Mouse (Mus musculus) liver, adult 2 months (tissue): Measurements from ENCODE around the gene Prickle4. TPM values are rescaled to one million over a fixed set of nuclear protein-coding genes. Genes with fewer than 3 reads are reported as not detected.

Experiments
- DNase-seq: peaks from one replicate; pipeline ENCODE4 v3.0.0-alpha.2; 2011; ENCODE audit warnings: low read depth, low spot score; ENCODE audit errors: extremely low read depth
- H3K27ac ChIP-seq: fragments of 200-500 bp; replicated peaks from 2 replicates; pipeline ENCODE4 v1.5.1; 2012; ENCODE audit warnings: low read depth, mild to moderate bottlenecking, control low read depth, inconsistent platforms, low read length; ENCODE audit not compliant: insufficient read depth
- H3K27me3 ChIP-seq: fragments of 200-500 bp; 2 replicates; pipeline ENCODE4 v1.6.1; 2012; ENCODE audit warnings: mild to moderate bottlenecking, moderate library complexity, low read length, inconsistent platforms; ENCODE audit not compliant: control insufficient read depth, insufficient read depth
- H3K36me3 ChIP-seq: fragments of 200-500 bp; 2 replicates; pipeline ENCODE4 v1.6.1; 2012; ENCODE audit warnings: low read length, inconsistent platforms; ENCODE audit not compliant: control insufficient read depth, insufficient read depth
- H3K4me1 ChIP-seq: fragments of 200-500 bp; 2 replicates; pipeline ENCODE4 v1.6.1; 2011; ENCODE audit warnings: low read length; ENCODE audit not compliant: control insufficient read depth, insufficient read depth
- H3K4me3 ChIP-seq: fragments of 200-500 bp; 2 replicates; pipeline ENCODE4 v1.5.1; 2011; ENCODE audit warnings: low read depth, mild to moderate bottlenecking, control low read depth, low read length, moderate library complexity; ENCODE audit not compliant: insufficient read depth
- H3K79me2 ChIP-seq: fragments of 200-500 bp; 2 replicates; pipeline ENCODE4 v1.6.1; 2012; ENCODE audit warnings: inconsistent platforms, mild to moderate bottlenecking, low read length, moderate library complexity; ENCODE audit not compliant: control insufficient read depth, insufficient read depth
- H3K9ac ChIP-seq: fragments of 200-500 bp; 2 replicates; pipeline ENCODE4 v1.6.1; 2012; ENCODE audit warnings: low read depth, mild to moderate bottlenecking, control low read depth, inconsistent platforms, low read length
- CTCF ChIP-seq: fragments of 200-500 bp; IDR thresholded peaks from 2 replicates; pipeline ENCODE4 v1.5.1; 2011; ENCODE audit warnings: low read depth, low read length, control low read depth
- POLR2A ChIP-seq: fragments of 200-500 bp; IDR thresholded peaks from 2 replicates; pipeline ENCODE4 v1.6.1; 2011; ENCODE audit warnings: low read length, control low read depth; ENCODE audit not compliant: insufficient read depth; ENCODE audit errors: extremely low read depth
- WGBS: fragments of 180-500 bp; shearing (Covaris S2); methylation state at CpG from one replicate; pipeline ENCODE4 v1.1.7; 2018; 5-methylcytosine and 5-hydroxymethylcytosine counted together
- polyA plus RNA-seq: library from polyadenylated mRNA; depleted of rRNA; stranded (reverse); fragments of >200 nt; gene quantifications from 2 replicates; pipeline ENCODE4 v1.2.3, GENCODE M21; 2012
- total RNA-seq: library from RNA; depleted of rRNA; stranded (reverse); fragments of >200 nt; gene quantifications from 2 replicates; pipeline ENCODE4 v1.2.3, GENCODE M21; 2014

The Prickle4 gene
- total and polyA plus RNA-seq, 2 experiments: 2.0 to 9.9 TPM

DNA sequence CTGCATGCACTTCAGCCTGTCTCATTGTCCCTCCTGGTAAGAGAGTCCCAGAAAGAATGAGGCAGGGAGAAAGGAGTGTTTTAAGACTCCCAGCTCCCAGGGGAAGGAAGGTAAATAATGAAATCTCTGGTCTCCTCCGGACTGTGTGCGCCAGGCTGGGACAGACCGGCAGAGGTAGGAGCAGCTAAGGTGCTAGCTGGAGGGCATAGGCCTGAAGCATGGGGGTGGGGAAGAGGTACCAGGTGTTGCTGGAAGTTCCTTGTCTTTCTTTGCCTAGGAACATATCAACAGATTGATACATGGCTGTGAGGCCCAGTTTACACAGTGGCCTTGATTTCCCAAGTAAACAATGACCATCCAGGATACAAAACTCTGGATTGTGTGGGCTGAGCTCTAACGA lies 14.4 kb upstream of the Prickle4 start:
- Histone ChIP-seq H3K9ac (no peak overlapping the region), H3K36me3 (no peaks in the 10 kb centered on the region), H3K4me1 (no peaks in the 10 kb centered on the region), H3K4me3 (no peak overlapping the region), H3K27ac (no peak overlapping the region), H3K79me2 (no peaks in the 10 kb centered on the region), H3K27me3 (no peaks in the 10 kb centered on the region)
- DNase-seq: no peak
- TF ChIP-seq CTCF (no peak), POLR2A (no peak)
- WGBS: 43% methylated on average over 4 of the region's 4 CpGs

DNA sequence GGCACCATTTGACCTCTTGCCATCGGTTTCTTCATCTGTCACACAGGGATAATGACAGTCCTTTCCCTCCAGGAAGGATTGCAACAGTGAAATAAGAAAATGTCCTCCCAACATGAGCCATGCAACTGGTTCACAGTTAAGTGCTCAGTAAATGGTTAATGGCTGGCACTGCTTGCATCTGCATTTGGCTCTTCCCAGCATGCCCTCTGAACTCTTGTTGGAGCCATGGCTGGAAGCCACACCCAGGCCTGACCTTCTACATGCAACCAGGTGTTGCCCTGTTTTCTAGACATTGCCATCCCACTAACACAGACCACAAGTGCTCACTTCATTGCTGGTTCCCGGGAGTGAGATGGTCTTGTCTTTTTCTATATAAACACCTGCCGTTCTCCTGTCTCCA lies 13.4 kb upstream of the Prickle4 start:
- no peak overlapping the region for H3K9ac ChIP-seq
- 70% methylated on average over 3 of the region's 3 CpGs for WGBS
- peak; percentile 55 for DNase-seq
- H3K27ac ChIP-seq: no peak overlapping the region
- H3K27me3 ChIP-seq: no peaks in the 10 kb centered on the region
- no peaks in the 10 kb centered on the region for H3K4me1 ChIP-seq
- H3K4me3 ChIP-seq: no peak overlapping the region
- no peaks in the 10 kb centered on the region for H3K79me2 ChIP-seq
- H3K36me3 ChIP-seq: no peaks in the 10 kb centered on the region
- no peak for TF ChIP-seq POLR2A
- no peak for TF ChIP-seq CTCF

DNA sequence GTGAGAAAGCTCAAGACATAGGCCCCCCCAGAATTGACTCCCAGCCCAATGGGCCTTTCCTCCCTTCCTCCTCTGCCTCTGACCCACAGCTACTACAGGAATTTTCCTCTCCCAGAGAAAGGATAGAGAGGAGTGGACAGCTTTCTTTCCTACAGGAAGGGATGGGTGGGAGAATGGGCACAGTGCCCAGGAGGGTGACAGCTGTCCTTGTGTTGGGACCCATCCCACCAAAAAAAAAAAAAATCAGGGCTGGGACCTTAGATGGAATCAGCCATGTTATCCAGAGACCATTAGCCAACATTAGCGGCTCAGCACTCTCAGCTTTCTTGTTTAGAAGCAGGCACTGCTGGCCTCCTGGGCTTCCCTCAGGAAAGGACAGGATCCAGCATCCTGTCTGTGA lies 11.7 kb upstream of the Prickle4 start:
- DNase-seq: no peak
- 80% methylated on average over 1 of the region's 1 CpGs for WGBS

DNA sequence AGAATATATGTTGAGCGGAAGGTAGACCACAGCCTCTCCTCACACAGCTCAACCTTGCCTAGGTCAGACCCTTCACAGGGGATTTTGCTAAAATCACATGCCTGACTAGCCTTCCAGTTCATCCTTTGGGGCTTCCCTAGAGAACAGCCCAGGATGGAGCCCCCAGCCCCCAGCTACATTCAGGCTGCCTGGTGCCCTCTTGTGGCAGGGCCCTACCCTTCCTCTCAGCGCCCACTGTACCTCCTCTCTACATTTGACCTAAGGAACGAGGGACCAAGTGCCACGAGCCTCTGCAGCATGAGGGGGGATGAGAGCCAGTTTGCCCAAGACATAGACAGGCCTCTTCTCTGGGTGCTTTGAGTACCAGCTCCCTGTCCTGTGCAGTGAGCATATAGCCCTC lies 10.2 kb upstream of the Prickle4 start:
- no peaks in the 10 kb centered on the region for H3K27me3 ChIP-seq
- H3K4me3 ChIP-seq: no peak overlapping the region
- no peaks in the 10 kb centered on the region for H3K79me2 ChIP-seq
- no peak for DNase-seq
- no peak overlapping the region for H3K9ac ChIP-seq
- H3K4me1 ChIP-seq: no peaks in the 10 kb centered on the region
- H3K27ac ChIP-seq: no peak overlapping the region
- H3K36me3 ChIP-seq: peaks cover 2% of the 10 kb centered on the region; the same call in 1 of the 2 replicates
- TF ChIP-seq CTCF (peak; percentile 22; the same call in 1 of the 2 replicates), POLR2A (no peak)
- 81% methylated on average over 4 of the region's 4 CpGs for WGBS

More for the DNA sequence above, 11.7 kb upstream of the Prickle4 start:
- Histone ChIP-seq H3K36me3 (peaks cover 2% of the 10 kb centered on the region; the same call in 1 of the 2 replicates), H3K4me3 (no peak overlapping the region), H3K27me3 (no peaks in the 10 kb centered on the region), H3K79me2 (no peaks in the 10 kb centered on the region), H3K4me1 (no peaks in the 10 kb centered on the region), H3K9ac (no peak overlapping the region), H3K27ac (no peak overlapping the region)
- TF ChIP-seq POLR2A (no peak), CTCF (no peak)

DNA sequence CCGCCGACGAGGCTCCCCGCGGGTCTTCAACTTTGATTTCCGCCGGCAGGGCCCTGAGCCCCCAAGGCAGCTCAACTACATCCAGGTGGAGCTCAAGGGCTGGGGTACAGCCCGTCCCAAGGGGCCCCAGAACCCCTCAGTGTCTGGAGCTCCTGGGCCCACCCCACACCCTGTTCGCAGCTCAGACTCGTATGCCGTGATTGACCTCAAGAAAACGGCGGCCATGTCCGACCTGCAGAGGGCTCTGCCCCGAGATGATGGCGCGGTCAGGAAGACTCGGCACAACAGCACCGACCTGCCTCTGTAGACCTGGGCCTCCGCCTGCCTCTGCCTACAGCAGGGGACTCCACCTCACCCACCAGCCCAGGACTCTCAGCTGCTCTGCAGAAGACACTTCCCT lies 9.0 kb upstream of the Prickle4 start:
- Histone ChIP-seq H3K27ac (no peak overlapping the region), H3K36me3 (peaks cover 2% of the 10 kb centered on the region; the same call in 1 of the 2 replicates), H3K4me1 (no peaks in the 10 kb centered on the region), H3K9ac (no peak overlapping the region), H3K79me2 (no peaks in the 10 kb centered on the region), H3K4me3 (no peak overlapping the region), H3K27me3 (no peaks in the 10 kb centered on the region)
- DNase-seq: no peak
- TF ChIP-seq POLR2A (no peak), CTCF (no peak)
- 75% methylated on average over 20 of the region's 20 CpGs for WGBS

DNA sequence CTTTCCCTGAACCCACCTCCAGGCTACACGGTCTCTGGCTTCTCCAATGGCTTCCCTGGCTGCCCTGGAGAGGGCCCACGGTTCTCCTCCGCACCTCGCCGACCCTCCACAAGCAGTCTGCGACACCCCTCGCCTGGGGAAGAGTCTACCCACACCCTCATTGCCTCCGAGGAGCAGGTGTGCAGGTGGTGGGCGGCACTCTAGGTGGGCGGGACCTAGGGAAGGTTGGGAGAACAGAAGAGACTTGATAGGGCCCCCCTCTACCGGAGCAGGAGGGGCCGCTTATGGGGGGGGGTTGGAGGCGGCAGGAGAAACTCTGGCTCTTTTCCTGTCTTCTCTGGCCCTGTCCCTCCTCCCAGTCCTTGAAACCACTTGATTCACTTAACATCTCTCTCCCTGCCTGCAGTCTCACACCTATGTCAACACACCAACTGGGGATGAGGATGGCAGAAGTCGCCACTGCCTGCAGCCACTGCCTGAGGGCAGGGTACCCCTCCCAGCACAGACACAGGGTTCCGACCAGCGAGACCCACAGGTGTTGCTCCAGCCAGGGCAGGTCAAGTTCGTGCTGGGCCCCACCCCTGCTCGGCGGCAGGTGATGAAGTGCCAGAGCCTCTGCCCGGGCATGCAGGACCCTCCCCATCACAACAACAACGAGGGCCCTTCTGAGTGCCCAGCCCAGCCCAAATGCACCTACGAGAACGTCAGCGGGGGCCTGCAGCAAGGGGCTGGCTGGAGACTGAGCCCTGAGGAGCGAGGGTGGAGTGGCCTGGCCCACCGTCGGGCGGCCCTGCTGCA lies 8.2 kb upstream of the Prickle4 start:
- H3K4me3 ChIP-seq: no peak overlapping the region
- no peaks in the 10 kb centered on the region for H3K27me3 ChIP-seq
- H3K9ac ChIP-seq: no peak overlapping the region
- H3K4me1 ChIP-seq: no peaks in the 10 kb centered on the region
- 83% methylated on average over 28 of the region's 28 CpGs for WGBS
- H3K36me3 ChIP-seq: peaks cover 2% of the 10 kb centered on the region; the same call in 1 of the 2 replicates
- TF ChIP-seq POLR2A (no peak), CTCF (no peak)
- H3K27ac ChIP-seq: no peak overlapping the region
- H3K79me2 ChIP-seq: no peaks in the 10 kb centered on the region
- no peak for DNase-seq
